Mouse (Mus musculus) forebrain, embryonic 14.5 days (tissue): ENCODE measurements at regions not wholly inside any gene's neighbourhood (a gene's known extent, or its start where the extent isn't known, plus 50 kb on each side); places are given as distances from the start of the nearest gene placed in this dataset.

ENCODE experiments used
- ATAC-seq: fragments of 200-750 bp; cut with Nextera tagmentation; 2 replicates; pipeline ENCODE4 v1.8.0; 2017; ENCODE audit warnings: mild to moderate bottlenecking, moderate library complexity
- DNase-seq: peaks from one replicate; pipeline ENCODE4 v3.0.0-alpha.2; 2015; ENCODE audit warnings: low spot score
- H3K27ac ChIP-seq: fragments of 300-500 bp; sonication (generic); 2 replicates; pipeline ENCODE4 v1.5.1; 2014; ENCODE audit warnings: low read depth, mild to moderate bottlenecking, control low read depth, low read length, moderate library complexity
- H3K27me3 ChIP-seq: fragments of 300-500 bp; sonication (generic); replicated peaks from 2 replicates; pipeline ENCODE4 v1.6.1; 2014; ENCODE audit warnings: low read length, control low read depth, mixed read lengths; ENCODE audit not compliant: control insufficient read depth, insufficient read depth
- H3K36me3 ChIP-seq: fragments of 300-500 bp; sonication (generic); 2 replicates; pipeline ENCODE4 v1.6.1; 2014; ENCODE audit warnings: low read length, control low read depth; ENCODE audit not compliant: control insufficient read depth, insufficient read depth
- H3K4me1 ChIP-seq: fragments of 300-500 bp; sonication (generic); 2 replicates; pipeline ENCODE4 v1.6.1; 2014; ENCODE audit warnings: antibody characterized with exemption, low read length, control low read depth; ENCODE audit not compliant: control insufficient read depth, insufficient read depth
- H3K4me2 ChIP-seq: fragments of 300-500 bp; sonication (generic); 2 replicates; pipeline ENCODE4 v1.6.1; 2014; ENCODE audit warnings: mild to moderate bottlenecking, control low read depth, low read length
- H3K4me3 ChIP-seq: fragments of 300-500 bp; sonication (generic); 2 replicates; pipeline ENCODE4 v1.5.1; 2014; ENCODE audit warnings: low read depth, low read length, control low read depth
- H3K9ac ChIP-seq: fragments of 300-500 bp; sonication (generic); 2 replicates; pipeline ENCODE4 v1.6.1; 2014; ENCODE audit warnings: mild to moderate bottlenecking, low read length, control low read depth, moderate library complexity
- H3K9me3 ChIP-seq: fragments of 300-500 bp; sonication (generic); replicated peaks from 2 replicates; pipeline ENCODE4 v1.6.1; 2016; ENCODE audit warnings: low read length, control low read depth, mixed read lengths; ENCODE audit not compliant: control insufficient read depth
- WGBS: fragments of 180-500 bp; shearing (Covaris S2); extraction: QIAGEN DNeasy Blood & Tissue Kit; methylation state at CpG from one replicate; pipeline ENCODE4 v1.1.7; 2014; 5-methylcytosine and 5-hydroxymethylcytosine counted together

DNA sequence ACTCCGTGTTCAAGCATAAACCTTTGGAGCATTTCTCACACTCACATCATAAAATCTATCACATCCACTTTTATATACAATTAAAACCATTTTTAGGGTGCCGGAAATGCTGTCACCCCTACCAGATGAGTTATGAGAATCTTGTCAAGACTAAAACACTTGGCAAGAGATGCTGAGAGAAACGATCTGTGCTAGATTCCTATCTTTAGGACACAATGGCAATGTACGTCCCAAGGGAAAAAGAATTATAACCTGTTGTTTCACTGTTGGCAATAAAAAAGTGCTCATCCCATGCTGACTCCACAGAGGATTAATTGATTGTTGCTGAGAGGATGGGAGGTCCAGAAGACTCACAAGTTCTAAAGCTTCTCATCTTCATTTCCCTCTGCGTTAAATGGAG lies 389.7 kb upstream of the C030005K15Rik start:
- ATAC-seq (no peak), DNase-seq (no peak)

DNA sequence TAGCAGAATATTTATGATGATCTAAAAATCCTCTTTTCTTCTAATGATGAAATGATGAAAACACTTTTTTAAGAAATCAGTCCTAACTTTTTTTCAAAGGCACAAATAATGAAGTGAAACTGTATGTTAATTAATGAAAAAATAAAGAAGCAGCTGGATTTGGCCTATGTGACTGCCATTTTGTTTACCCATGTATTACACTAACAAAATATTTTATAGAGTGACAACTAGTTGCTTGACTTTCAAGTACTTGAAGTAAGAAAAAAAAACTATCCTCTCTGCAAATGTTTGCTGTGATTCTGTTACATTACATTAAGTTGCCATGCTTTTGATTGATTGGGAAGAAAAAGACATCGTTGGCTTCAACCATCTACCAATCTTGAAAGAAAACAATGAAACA lies 399.2 kb upstream of the C030005K15Rik start:
- Histone ChIP-seq H3K9ac (no peak overlapping the region), H3K36me3 (no peaks in the 10 kb centered on the region), H3K4me2 (no peak overlapping the region), H3K4me1 (no peaks in the 10 kb centered on the region), H3K9me3 (no peaks in the 10 kb centered on the region), H3K27ac (no peak overlapping the region), H3K27me3 (no peaks in the 10 kb centered on the region), H3K4me3 (no peak overlapping the region)
- no peak for DNase-seq
- 90% methylated on average over 1 of the region's 1 CpGs for WGBS
- ATAC-seq, result no peak

More for the DNA sequence above, 389.7 kb upstream of the C030005K15Rik start:
- H3K27me3 ChIP-seq, result no peaks in the 10 kb centered on the region
- no peak overlapping the region for H3K4me2 ChIP-seq
- no peak overlapping the region for H3K4me3 ChIP-seq
- 91% methylated on average over 5 of the region's 5 CpGs for WGBS
- H3K9ac ChIP-seq, result no peak overlapping the region
- H3K36me3 ChIP-seq, result no peaks in the 10 kb centered on the region
- H3K9me3 ChIP-seq, result no peaks in the 10 kb centered on the region
- H3K4me1 ChIP-seq, result no peaks in the 10 kb centered on the region
- no peak overlapping the region for H3K27ac ChIP-seq

DNA sequence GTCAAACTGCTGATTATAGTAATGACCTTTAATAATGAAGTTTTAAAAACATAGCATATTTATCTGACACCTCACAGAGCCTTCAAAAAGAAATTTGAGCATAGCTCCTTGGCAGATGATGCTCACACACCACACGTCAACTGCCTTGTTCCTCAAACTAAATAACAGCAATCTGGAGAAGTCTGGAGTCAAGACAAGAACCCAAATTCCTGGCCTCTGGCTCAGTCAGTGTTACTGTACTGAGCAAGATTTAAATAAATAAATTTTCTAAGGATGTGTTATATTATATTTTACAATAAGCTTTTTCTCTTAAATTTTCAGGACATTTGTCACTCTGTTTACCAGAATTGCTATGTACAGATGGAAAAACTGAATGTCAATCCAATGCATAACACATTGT lies 408.5 kb upstream of the C030005K15Rik start:
- H3K4me3 ChIP-seq, result no peak overlapping the region
- no peaks in the 10 kb centered on the region for H3K27me3 ChIP-seq
- no peaks in the 10 kb centered on the region for H3K36me3 ChIP-seq
- H3K4me1 ChIP-seq, result no peaks in the 10 kb centered on the region
- DNase-seq, result no peak
- H3K27ac ChIP-seq, result no peak overlapping the region
- no peak overlapping the region for H3K9ac ChIP-seq
- no peaks in the 10 kb centered on the region for H3K9me3 ChIP-seq
- no peak overlapping the region for H3K4me2 ChIP-seq
- ATAC-seq, result no peak
- WGBS, result 63% methylated on average over 1 of the region's 1 CpGs

DNA sequence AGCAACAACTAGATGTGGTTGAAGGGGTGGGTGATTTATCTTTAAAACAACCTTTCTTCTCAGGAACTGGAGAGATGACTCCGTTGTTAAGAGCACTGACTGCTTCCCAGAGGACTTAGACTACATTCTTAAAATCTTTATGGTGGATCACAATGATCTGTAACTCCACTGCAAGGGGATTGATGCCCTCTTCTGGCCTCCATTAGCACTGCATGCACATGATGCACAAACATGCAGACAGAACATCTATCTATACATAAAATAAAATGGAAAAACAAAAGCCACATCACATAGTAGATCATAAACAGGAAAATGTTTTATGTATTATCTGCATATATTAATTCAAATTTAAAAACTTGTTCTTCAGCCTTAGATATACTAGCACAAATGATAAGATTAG lies 419.2 kb upstream of the C030005K15Rik start:
- H3K27me3 ChIP-seq, result no peaks in the 10 kb centered on the region
- WGBS, result 76% methylated on average over 1 of the region's 1 CpGs
- no peaks in the 10 kb centered on the region for H3K4me1 ChIP-seq
- DNase-seq, result no peak
- no peak overlapping the region for H3K4me3 ChIP-seq
- H3K9me3 ChIP-seq, result no peaks in the 10 kb centered on the region
- no peaks in the 10 kb centered on the region for H3K36me3 ChIP-seq
- no peak overlapping the region for H3K27ac ChIP-seq
- ATAC-seq, result no peak
- no peak overlapping the region for H3K9ac ChIP-seq
- no peak overlapping the region for H3K4me2 ChIP-seq

DNA sequence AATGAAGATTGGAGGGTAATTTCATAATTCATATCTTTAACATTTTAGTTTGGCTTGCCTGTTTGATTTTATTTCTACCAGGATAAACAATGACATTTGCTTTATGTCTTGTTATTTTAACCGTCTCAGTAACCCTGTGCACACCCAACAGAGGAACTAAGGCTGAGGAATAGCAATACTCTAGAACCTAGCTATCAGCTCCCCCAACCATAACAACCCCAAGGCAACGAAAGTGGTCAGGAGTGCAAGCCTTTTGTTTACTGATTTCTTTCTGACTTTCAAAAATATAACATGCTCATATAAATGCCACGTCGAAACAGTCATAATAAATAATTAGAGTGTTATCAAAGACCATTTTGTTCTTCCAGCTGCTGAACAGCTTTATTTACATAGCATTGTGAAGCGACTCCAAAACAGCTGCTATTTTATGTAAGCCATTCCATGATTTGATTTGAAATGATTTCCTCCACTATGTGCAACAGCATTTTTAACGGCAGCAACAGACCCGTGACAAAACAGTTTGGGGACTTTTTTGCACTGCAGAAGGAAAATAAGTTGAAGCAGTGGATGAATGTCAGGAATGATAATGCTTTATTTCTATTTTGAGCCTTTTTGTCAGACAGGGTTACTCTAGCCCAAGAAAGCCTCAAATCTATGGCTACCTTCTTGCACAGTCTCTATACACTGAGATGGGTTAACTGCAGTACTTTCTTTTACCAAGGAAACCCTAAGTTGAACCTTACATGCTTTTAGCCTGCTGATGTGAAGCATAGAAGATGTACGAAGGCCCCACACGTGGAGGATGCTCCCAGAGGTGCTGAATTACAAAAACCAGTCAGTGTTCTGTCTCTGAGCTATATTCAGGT lies 420.7 kb upstream of the C030005K15Rik start:
- Histone ChIP-seq H3K4me2 (no peak overlapping the region), H3K9me3 (no peaks in the 10 kb centered on the region), H3K4me1 (no peaks in the 10 kb centered on the region), H3K9ac (no peak overlapping the region), H3K27ac (no peak overlapping the region), H3K4me3 (no peak overlapping the region), H3K36me3 (no peaks in the 10 kb centered on the region), H3K27me3 (no peaks in the 10 kb centered on the region)
- 82% methylated on average over 9 of the region's 9 CpGs for WGBS
- ATAC-seq, result no peak
- DNase-seq, result peak; percentile 34

DNA sequence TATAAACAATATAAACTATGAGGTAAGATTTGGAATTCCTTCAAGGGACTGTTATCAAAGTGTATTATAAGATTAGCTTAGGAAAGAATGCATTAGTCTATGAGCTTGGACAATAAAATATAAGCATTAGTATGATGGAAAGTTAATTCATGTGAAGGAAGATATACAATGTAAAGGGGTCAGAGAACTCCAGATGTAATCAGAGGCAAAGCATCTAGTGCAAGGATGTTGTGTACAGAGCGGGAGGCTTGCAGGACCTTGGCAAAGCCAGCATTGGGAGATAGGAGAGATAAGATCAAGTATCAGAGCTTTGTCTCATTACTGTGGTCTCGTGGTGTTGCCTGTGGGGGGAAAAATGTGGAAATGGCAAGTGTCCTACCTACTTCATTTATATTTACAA lies 429.4 kb upstream of the C030005K15Rik start:
- Histone ChIP-seq H3K4me2 (no peak overlapping the region), H3K9ac (no peak overlapping the region), H3K9me3 (no peaks in the 10 kb centered on the region), H3K4me1 (no peaks in the 10 kb centered on the region), H3K4me3 (no peak overlapping the region), H3K27ac (no peak overlapping the region), H3K36me3 (no peaks in the 10 kb centered on the region), H3K27me3 (no peaks in the 10 kb centered on the region)
- 86% methylated on average over 2 of the region's 2 CpGs for WGBS
- ATAC-seq, result no peak
- DNase-seq, result no peak

DNA sequence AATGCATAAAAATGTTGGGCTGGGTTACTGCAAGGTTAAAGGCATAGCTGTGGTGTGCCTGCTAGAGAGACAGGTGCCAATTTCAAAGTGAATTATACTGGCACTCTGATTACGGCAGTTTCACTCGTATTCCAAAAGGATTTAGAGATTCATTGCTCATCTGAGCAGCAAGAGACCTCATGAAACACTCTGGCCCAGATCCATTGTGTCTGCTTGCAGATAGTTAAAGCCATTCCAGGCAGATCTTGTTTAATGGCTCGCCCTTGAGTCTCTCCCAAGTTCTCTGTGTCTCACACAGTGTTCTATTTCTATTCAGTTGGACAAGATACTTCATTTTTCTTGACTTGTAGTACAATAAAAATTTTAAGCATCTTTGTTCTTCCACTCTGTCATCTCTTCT lies 459.1 kb upstream of the C030005K15Rik start:
- no peak overlapping the region for H3K27ac ChIP-seq
- H3K4me2 ChIP-seq, result no peak overlapping the region
- ATAC-seq (no peak), DNase-seq (peak; percentile 10)
- H3K9me3 ChIP-seq, result no peaks in the 10 kb centered on the region
- no peaks in the 10 kb centered on the region for H3K36me3 ChIP-seq
- 55% methylated on average over 3 of the region's 3 CpGs for WGBS
- no peaks in the 10 kb centered on the region for H3K4me1 ChIP-seq
- no peaks in the 10 kb centered on the region for H3K27me3 ChIP-seq
- H3K4me3 ChIP-seq, result no peak overlapping the region
- H3K9ac ChIP-seq, result no peak overlapping the region

DNA sequence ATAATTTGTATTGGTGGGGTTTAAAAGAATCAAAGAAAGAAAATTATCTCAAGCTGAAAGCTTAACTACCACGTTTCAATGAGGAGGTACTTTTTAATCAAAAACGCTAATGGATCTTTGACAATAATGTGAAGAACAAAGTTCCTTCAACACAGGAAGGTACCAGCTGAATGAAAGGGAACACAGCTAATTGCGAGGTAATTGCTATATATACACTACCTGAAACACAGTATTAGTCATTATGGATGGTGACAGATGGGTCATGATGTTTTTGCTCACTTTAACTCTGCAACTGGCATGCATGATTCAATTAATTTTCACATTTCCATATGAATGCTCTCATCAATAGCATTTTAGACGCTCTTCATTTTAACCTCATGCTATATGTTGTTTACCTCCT lies 470.3 kb upstream of the C030005K15Rik start:
- WGBS, result 44% methylated on average over 4 of the region's 4 CpGs
- H3K36me3 ChIP-seq, result no peaks in the 10 kb centered on the region
- H3K9ac ChIP-seq, result no peak overlapping the region
- H3K9me3 ChIP-seq, result no peaks in the 10 kb centered on the region
- peak; percentile 67 for ATAC-seq
- no peaks in the 10 kb centered on the region for H3K27me3 ChIP-seq
- H3K4me2 ChIP-seq, result no peak overlapping the region
- no peak overlapping the region for H3K27ac ChIP-seq
- peak; percentile 30 for DNase-seq
- H3K4me1 ChIP-seq, result no peaks in the 10 kb centered on the region
- no peak overlapping the region for H3K4me3 ChIP-seq

DNA sequence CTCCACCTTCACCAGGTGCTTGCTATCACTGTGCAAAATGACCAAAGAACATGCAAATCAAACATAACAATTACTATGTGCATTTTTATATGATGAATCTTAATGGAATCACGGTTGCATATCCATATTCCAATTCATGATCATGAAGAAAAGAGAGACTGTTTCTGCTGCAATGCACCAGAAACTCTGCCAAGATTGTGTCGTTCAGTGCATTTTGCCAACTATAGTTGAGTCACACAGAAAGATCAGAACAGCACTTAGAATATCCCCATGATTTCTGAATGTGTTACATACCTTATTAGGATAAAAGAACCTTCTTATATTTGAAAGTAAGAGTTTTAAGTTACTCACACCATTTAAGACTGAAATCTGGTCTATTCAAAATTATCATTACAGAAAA lies 483.7 kb upstream of the C030005K15Rik start:
- 83% methylated on average over 2 of the region's 2 CpGs for WGBS
- Histone ChIP-seq H3K4me2 (no peak overlapping the region), H3K4me1 (no peaks in the 10 kb centered on the region), H3K9me3 (no peaks in the 10 kb centered on the region), H3K27me3 (no peaks in the 10 kb centered on the region), H3K4me3 (no peak overlapping the region), H3K36me3 (no peaks in the 10 kb centered on the region), H3K27ac (no peak overlapping the region), H3K9ac (no peak overlapping the region)
- ATAC-seq (no peak), DNase-seq (no peak)
